Mouse (Mus musculus): ENCODE measurements around the gene Ranbp10.

DNA sequence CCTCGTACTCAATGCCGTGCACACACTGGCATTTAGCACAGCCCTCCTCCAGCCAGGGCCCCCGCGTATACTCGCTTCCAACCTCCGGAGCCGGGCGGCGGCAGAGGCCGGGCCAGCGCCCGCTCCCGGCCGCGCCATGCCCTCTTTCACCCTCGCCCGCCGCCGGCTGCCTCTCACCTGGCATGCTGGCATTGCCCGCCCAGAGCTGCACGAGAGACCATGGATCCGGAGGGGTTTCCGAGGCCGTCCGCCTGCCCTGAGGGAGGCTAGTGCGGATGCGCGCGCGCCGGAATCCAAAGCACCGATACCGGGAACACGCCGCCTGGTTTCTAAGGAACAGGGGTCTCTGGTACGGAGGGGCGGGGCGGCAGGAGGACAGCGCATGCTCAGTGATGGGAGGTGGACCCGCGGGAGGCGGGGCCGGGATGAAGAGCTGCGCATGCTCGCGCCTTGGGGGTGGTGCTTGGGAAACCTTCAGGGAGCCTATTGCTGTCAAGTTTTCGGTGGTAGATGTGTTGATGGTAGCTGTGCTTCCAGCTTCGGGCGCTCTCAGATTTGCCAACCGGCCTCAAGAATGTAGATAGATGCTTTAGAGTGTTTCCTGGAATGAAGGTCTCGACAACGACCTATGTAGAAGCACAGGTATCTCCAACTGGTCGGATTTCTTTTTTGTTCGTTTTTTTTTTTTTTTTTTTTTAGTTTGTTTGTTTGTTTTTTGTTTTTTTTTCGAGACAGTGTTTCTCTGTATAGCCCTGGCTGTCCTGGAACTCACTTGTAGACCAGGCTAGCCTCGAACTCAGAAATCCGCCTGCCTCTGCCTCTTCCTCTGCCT is 68.7 kb downstream of the Ranbp10 start, which contains the start of gene Gfod2:
- TF ChIP-seq CTCF (IDR thresholded peaks at IDR 0.05; ENCODE audit: low read depth, low read length) (no peak), POLR2A (IDR thresholded peaks at IDR 0.05; ENCODE audit: borderline replicate concordance, low read depth, low read length) (no peak)

All from bone marrow macrophage, adult 2 months (primary cell).